Mouse (Mus musculus): ENCODE data around the gene Cables2. TPM values are rescaled to one million over a fixed set of nuclear protein-coding genes. Genes with fewer than 3 reads are reported as not detected.

Gene Cables2
- 21.0 and 30.1 TPM in 2 replicates for total RNA-seq (2023)

DNA sequence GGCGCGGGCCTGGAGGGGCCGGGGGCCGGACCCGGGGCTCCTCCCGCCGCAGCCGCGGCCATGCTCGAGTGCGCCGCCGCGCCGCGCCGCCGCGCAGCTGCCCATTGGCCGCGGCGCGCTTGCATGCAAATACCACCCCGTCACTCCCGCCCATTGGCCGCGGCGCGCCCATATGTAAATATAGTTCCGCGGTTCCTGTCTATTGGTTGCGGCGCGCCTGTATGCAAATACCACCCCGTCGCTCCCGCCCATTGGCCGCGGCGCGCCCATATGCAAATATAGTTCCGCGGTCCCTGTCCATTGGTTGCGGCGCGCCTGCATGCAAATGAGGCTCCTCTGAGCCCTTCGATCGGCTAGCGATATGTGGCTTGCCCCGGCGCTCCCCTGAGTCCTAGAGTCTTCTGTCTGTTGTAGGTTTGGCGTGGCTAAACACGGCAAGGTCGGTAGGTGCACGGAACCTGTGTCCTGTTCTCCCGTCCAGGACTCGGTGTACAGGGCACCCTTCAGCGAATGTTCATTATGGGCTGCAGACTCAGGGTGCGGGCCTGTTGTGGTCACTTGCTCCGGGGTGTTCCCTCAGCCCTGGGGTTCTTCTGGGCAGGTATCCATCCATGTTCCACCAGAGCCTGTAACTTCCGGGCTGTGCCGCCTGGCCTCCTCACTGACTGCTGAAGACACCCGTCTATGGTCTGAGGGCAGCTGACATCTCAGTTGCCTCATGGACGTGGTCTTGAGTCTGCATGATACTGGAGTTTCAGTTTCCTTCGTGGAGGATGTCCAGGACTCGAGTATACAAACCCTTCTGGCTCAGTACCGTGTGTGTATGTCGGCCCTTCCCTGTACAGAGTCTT is at the start of gene Cables2:
Gene Cables2 (minus strand): TSS at position 103 of the 851 bp plus-strand sequence.

DNA sequence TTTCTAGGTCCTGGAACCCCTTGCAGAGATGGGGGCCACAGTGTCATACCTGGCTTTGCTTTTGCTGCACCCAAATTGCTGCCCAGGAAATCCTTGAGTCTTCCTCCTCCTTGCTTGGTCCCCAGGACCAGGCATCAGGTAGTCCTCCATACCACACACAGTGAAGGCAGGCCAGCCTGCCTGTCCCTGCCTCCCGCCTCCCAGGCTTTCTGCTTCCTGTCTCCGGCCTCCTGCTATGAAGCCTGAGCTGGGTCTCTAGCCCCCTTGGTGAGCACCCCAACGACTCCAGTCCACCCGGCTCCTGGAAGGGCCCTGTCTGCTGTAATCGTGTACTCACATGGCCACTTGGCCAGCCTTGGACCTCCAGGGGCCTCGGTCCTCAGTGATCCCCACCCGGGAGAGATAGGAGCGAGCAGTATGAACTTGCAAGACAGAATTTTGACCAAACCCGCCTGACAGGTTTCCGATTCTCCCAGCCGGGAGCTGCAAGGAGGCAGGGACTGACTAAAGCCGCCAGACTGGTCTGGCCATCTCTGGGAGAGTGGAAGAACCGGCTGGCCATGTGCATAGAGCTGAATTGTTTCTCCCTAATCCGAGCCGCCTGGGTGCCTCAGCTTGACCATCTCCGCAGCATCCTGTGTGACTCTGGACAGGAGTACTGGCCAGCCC is 16.3 kb upstream of the Cables2 start, which contains the start of gene Rbbp8nl:
Gene Rbbp8nl (minus strand): TSS at position 440 of the 669 bp plus-strand sequence.

DNA sequence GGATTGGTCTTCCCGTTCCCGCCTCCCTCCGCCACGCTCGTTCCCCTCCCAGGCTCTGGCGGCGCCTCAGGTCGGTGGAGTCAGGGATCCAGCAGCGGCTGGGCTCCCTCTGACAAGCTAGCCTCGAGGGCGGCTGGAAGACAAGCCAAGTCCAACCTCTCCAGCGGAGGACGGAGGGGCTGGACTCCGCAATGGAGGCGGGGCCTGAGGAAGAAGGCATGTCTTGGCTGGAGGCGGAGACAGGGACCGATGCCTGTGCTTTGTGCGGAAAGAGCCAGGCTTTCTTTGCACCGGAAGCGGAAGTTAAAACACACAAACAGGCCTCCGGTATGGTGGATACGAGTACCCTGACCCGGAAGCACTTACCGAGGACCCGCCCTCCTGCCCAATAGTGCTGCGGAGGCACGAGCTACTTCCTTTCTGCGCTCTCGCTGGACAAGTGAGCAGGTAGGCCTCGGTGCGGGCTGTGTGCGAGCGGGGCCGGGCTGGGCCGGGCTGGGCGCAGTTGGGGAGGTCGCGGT is 16.2 kb downstream of the Cables2 start, which contains the start of gene Rps21:
Gene Rps21 (plus strand): TSS at position 377 of the 521 bp plus-strand sequence.

DNA sequence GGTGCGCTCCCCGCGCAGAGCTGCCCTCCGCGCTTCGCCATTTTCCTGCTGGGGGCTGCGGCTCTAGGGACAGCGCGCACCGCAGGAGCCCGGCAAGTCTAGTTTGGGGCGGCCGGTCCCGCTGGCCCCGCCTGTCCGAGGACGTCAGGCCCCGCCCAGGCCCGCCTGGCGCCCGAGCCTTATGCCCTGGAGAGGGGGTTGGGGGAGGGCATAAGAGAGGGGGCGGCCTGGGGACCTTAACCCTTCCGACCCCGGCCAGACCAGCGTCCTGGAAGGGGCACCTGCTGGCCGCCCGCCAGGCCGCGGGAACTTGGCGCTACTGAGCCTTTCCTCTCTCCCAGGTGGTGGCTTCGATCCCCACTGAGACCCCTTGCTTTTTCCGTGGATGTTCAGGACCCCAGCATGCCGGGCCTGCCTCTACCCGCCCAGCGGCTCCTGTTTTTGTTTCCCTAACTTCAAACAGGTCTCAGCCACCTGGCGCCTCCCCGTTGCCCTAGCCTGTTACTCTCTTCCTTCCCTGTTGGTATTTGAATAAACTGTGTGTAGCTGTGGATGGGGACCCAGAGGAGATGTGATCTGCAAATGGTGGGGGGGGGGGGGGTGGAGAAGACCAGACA is 47.4 kb downstream of the Cables2 start, which contains the start of gene Lama5:
Gene Lama5 (minus strand): TSS at position 98 of the 617 bp plus-strand sequence.

Other genes with a start within 250 kb of the Cables2 start
- gene Lsm14b, start 248.5 kb downstream of the Cables2 start, total RNA-seq (2023): 14.7 and 15.7 TPM in 2 replicates
- 128 and 158 TPM in 2 replicates for gene Psma7, start 231.1 kb downstream of the Cables2 start, total RNA-seq (2023)
- gene Ss18l1, start 231.0 kb downstream of the Cables2 start, total RNA-seq (2023): 3.4 and 3.8 TPM in 2 replicates
- gene Mtg2, start 202.9 kb downstream of the Cables2 start, total RNA-seq (2023): 4.6 and 6.9 TPM in 2 replicates
- gene Hrh3, start 169.0 kb downstream of the Cables2 start, total RNA-seq (2023): not detected in 2 replicates
- gene Osbpl2, start 154.2 kb downstream of the Cables2 start, total RNA-seq (2023): 69.9 and 77.3 TPM in 2 replicates
- gene Adrm1, start 102.0 kb downstream of the Cables2 start, total RNA-seq (2023): 69.8 and 76.8 TPM in 2 replicates
- 0.09 and 0.66 TPM in 2 replicates for gene Lama5, start 47.6 kb downstream of the Cables2 start, total RNA-seq (2023)
- gene Rps21, start 16.1 kb downstream of the Cables2 start, total RNA-seq (2023): 370 and 374 TPM in 2 replicates
- gene Rbbp8nl, start 16.4 kb upstream of the Cables2 start, total RNA-seq (2023): not detected in 2 replicates
- not detected in 2 replicates for gene Gata5, start 61.2 kb upstream of the Cables2 start, total RNA-seq (2023)
- gene Slco4a1, start 182.7 kb upstream of the Cables2 start, total RNA-seq (2023): 26.8 and 27.8 TPM in 2 replicates
- not detected in 2 replicates for gene Ntsr1, start 226.5 kb upstream of the Cables2 start, total RNA-seq (2023)

Data from neutrophil, adult 65 days (primary cell).